Mouse (Mus musculus): ENCODE results near the gene Mcm9.

The Mcm9 gene

GRCm38 (mm10) chr10:53630339-53630738 lies at the start of gene Mcm9:
Mcm9 (minus strand) TSS chr10:53630439.
- POLR2A ChIA-PET: interaction anchor here (0.6 to 4.1 kb wide), 56 partner anchors 9 to 1582 kb away, joined by 3 to 53 read pairs (median 5); partner anchors contain the start of genes Asf1a (in 4 of the 4), Cep85l (in 2 of the 4), Fam184a (in 2 of the 4) and Gopc (in 1 of the 4)
- CTCF ChIA-PET: interaction anchor here in 1 of 4 experiments (0.6 to 1.1 kb wide), 3 partner anchors 11 to 1125 kb away, joined by 3 to 4 read pairs (median 3); no protein-coding TSS in a partner anchor

DNA sequence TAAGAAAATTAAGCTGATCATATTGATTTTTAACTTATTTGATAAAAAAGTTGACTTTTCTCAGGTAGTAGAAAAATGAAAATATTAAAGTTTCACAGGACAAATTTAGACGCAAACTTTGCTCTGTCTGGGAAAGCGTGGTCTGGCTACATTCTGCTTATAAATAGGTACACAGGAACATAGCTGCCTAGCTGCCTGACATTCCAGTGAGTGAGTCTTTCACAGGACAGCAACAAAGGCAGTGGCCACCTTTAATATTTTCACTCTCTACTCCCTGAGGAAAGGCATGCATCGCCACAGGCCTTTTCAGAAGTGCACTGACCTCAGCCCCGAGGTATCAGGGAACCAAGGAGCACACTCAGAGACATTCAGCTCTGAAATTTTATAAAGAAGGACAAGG lies 31.5 kb upstream of the Mcm9 start:
- ChIA-PET CTCF (interaction anchor here in 1 of 4 experiments (0.7 kb wide), 1 partner anchor 12 kb away, joined by 4 read pairs; no protein-coding TSS in a partner anchor), POLR2A (no interaction called here)

DNA sequence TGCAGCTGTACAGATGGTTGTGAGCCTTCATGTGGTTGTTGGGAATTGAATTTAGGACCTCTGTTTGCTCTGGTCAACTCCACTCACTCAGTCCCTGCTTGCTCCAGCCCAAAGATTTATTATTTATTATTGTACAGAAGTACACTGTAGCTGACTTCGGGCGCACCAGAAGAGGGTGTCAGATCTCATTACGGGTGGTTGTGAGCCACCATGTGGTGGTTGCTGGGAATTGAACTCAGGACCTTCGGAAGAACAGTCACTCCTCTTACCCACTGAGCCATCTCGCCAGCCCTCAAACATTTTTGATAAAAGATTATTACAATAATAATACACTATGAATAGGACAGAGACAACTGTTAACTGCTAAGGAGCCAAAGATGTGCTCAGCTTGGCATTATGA lies 24.0 kb upstream of the Mcm9 start:
- ChIA-PET CTCF (interaction anchor here in 1 of 4 experiments (1.3 kb wide), 1 partner anchor 13 kb away, joined by 4 read pairs; no protein-coding TSS in a partner anchor), POLR2A (interaction anchor here in 1 of 4 experiments (1.4 kb wide), 1 partner anchor 25 kb away, joined by 5 read pairs; the partner anchor contains the start of gene Mcm9)

DNA sequence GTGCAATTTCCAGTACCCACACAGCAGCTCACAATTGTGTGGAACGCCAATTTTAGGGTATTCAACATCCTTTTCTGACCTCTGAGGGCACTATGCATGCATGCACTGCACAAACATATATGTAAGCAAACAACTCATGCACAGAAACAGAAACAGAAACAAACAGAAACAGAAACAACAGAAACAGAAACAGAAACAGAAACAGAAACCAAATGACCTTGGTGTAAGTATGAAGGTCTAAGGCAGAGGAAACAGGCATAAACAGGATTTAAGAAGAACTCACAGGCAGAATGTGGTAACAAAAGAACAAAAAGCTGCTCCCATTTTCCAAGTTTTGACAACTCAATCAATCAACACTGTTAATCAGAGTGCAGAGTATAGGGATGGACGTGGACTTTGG lies 20.4 kb upstream of the Mcm9 start:
- CTCF ChIA-PET: no interaction called here
- POLR2A ChIA-PET: interaction anchor here in 2 of 4 experiments (0.7 to 1.3 kb wide), 2 partner anchors 9 to 70 kb away, joined by 3 read pairs; no protein-coding TSS in a partner anchor

GRCm38 (mm10) chr10:53641507-53641906 lies 11.3 kb upstream of the Mcm9 start:
- ChIA-PET CTCF (interaction anchor here in 2 of 4 experiments (0.7 to 1.4 kb wide), 8 partner anchors 11 to 222 kb away, joined by 3 to 5 read pairs (median 3); partner anchors contain the start of gene Mcm9 (in 1 of the 2)), POLR2A (interaction anchor here in 2 of 4 experiments (0.5 to 2.8 kb wide), 2 partner anchors 11 to 12 kb away, joined by 3 to 9 read pairs; partner anchors contain the start of gene Mcm9 (in 2 of the 2))

DNA sequence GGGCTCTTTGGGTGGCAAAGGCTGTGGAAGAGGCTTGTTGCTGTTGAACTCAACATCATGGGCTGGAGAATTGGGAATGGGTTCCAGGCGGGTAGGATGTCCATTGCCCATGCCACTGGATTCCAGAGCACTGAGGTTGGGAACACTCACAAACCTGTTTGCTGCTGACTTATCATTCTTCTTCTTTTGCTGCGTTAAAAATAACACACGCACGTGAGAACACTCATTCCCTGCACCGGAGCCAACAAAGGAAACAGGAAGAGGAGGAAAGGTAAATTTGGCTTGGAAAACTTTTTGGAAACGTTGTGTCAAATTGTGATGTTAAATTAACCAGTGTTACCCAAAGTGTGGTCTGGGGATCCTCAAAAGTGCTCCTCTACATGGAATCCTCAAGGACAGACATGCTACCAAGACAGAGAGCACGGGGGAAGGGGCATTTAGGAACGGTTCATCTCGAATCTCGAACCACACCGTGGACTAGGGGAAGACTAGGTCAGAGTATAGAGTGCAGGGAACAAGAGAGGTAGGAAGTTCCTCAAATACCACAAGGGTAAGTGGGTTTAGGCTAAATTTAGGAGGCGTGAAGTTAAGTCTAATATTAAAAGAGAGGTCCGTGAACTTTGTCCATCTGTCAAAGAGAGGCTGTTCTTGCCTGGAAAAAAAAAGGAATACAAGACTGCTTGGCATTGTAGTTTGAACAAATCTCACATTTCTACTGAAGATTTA lies 5.2 kb upstream of the Mcm9 start:
- POLR2A ChIA-PET: no interaction called here
- CTCF ChIA-PET: no interaction called here

GRCm38 (mm10) chr10:53634160-53634559 lies 3.9 kb upstream of the Mcm9 start:
- ChIA-PET POLR2A (no interaction called here), CTCF (no interaction called here)

DNA sequence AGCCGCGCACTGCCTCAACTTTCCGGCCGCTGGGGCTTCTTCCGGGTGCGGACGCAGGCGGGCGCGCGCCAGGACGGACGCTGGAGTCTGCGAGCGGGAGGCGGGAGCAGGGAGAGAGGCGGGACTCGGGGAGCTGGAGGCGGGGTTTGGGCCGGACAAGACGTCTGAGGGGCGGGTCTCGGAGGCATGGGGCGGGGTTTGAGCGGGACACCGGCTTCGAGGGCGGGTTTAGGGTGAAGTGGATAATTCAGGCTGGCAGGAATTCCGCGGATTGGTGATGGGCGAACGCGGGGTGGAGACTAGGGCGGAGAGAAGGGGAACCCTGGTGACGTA lies 355 bp downstream of the Mcm9 start:
- POLR2A ChIA-PET: interaction anchor here (0.6 to 4.1 kb wide), 59 partner anchors 9 to 1583 kb away, joined by 3 to 53 read pairs (median 5); partner anchors contain the start of genes Asf1a (in 4 of the 4), Cep85l (in 2 of the 4), Fam184a (in 2 of the 4) and Gopc (in 1 of the 4)
- CTCF ChIA-PET: interaction anchor here in 3 of 4 experiments (0.5 to 1.1 kb wide), 6 partner anchors 12 to 1124 kb away, joined by 3 to 4 read pairs (median 3); no protein-coding TSS in a partner anchor

GRCm38 (mm10) chr10:53629247-53629917 lies 857 bp downstream of the Mcm9 start:
- POLR2A ChIA-PET: interaction anchor here (0.6 to 4.1 kb wide), 60 partner anchors 8 to 1583 kb away, joined by 3 to 53 read pairs (median 5); partner anchors contain the start of genes Asf1a (in 4 of the 4), Cep85l (in 3 of the 4), Fam184a (in 2 of the 4) and Gopc (in 1 of the 4)

DNA sequence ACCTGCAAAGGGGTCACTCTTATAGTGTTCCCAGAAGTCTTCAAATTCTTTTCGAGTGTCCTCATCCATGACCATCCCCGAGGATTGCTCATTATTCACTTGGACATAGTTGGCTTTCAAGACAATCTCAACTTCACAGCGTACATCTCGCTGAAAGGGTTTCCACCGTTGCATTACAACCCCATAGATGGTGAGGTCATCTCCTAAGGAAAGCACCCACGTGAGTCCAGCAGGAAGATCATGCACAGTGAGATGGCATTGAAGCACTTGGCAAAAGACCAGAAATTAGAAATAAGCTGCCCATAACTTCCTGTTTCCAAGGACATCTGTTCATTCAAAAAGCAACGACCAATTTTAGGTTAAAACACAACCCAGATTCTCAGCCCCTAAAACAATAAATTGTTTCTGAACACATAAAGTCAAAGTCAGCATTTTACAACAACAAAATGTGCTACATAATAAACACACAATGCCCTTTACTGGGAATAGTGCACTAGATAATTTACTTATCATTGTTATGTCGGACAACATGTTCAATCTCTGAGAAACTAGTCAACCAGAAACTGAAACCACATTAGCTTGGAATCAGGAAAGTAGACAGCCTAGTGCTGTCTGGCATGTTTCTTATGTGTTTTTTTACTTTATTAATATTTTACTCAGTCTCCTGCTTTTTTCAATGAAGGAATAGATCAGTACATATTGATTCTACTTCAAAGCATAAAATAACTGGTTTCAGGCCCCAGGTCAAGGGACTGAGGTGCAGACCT lies 14.2 kb downstream of the Mcm9 start:
- ChIA-PET POLR2A (interaction anchor here (0.8 to 7.0 kb wide), 8 partner anchors 11 to 36 kb away, joined by 3 to 56 read pairs (median 4); partner anchors contain the start of gene Mcm9 (in 3 of the 4)), CTCF (interaction anchor here in 1 of 4 experiments (0.7 kb wide), 1 partner anchor 13 kb away, joined by 3 read pairs; no protein-coding TSS in a partner anchor)

More at GRCm38 (mm10) chr10:53629247-53629917, 857 bp downstream of the Mcm9 start:
- CTCF ChIA-PET: interaction anchor here (0.5 to 1.1 kb wide), 9 partner anchors 12 to 1406 kb away, joined by 3 to 4 read pairs (median 3); no protein-coding TSS in a partner anchor

GRCm38 (mm10) chr10:53613955-53614354 lies 16.3 kb downstream of the Mcm9 start:
- ChIA-PET POLR2A (interaction anchor here in 2 of 4 experiments (1.2 to 7.0 kb wide), 7 partner anchors 10 to 17 kb away, joined by 3 to 56 read pairs (median 5); partner anchors contain the start of genes Asf1a (in 1 of the 2) and Mcm9 (in 1 of the 2)), CTCF (interaction anchor here in 1 of 4 experiments (0.5 kb wide), 1 partner anchor 14 kb away, joined by 6 read pairs; no protein-coding TSS in a partner anchor)

DNA sequence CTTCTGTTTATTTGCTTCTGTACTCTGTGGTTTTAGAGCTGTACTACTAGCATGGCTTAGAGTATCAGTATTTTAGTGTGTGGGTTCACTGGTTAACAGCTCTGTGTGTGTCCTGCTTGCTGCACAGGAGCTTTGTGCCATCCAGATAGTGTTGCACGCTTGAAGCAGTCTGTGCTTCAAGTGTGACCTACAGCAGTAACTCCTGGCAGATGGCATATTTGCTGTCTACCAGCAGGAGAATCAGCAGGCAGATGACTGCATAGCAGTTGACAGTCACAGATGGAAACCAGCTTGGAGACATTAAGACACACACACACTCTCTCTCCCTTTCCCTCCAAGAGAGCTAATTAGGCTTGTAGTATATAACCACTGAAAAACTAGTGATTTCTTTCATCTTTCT lies 18.1 kb downstream of the Mcm9 start:
- POLR2A ChIA-PET: interaction anchor here in 3 of 4 experiments (0.6 to 7.0 kb wide), 8 partner anchors 9 to 82 kb away, joined by 3 to 56 read pairs (median 6); partner anchors contain the start of genes Asf1a (in 2 of the 3) and Mcm9 (in 1 of the 3)
- CTCF ChIA-PET: no interaction called here

DNA sequence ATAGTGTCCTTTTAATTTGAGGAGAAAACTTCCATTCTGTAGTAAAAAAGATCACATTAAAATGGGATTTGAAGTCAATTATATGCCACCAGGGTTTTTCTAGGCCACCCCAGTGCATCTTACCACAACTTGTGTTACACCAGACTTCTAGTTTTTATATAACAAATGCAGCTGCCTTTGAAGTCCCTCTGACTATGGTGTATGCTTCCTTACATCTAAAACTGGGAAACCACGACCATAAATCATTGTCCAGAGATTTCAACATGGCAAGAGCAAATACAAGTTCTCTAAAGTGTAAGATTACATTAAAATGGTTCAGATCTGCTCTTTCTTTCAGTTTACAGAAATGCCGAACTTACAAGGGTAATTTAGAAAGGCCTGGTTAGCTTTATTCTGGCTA lies 22.0 kb downstream of the Mcm9 start:
- CTCF ChIA-PET: no interaction called here
- POLR2A ChIA-PET: interaction anchor here in 3 of 4 experiments (1.0 to 1.4 kb wide), 4 partner anchors 9 to 32 kb away, joined by 3 to 12 read pairs (median 4); partner anchors contain the start of gene Mcm9 (in 1 of the 3)

- POLR2A ChIA-PET: interaction anchor here in 3 of 4 experiments (0.6 to 5.6 kb wide), 6 partner anchors 9 to 25 kb away, joined by 3 to 56 read pairs (median 6); partner anchors contain the start of gene Mcm9 (in 2 of the 3)
- CTCF ChIA-PET: no interaction called here
Measured at GRCm38 (mm10) chr10:53605328-53605727, 24.9 kb downstream of the Mcm9 start.

- ChIA-PET POLR2A (interaction anchor here in 3 of 4 experiments (0.7 to 4.7 kb wide), 16 partner anchors 9 to 73 kb away, joined by 3 to 53 read pairs (median 4); partner anchors contain the start of gene Mcm9 (in 3 of the 3)), CTCF (interaction anchor here in 1 of 4 experiments (0.7 to 0.9 kb wide), 2 partner anchors 12 to 31 kb away, joined by 3 read pairs; partner anchors contain the start of gene Mcm9)
Measured at GRCm38 (mm10) chr10:53598821-53599220, 31.4 kb downstream of the Mcm9 start.

GRCm38 (mm10) chr10:53597121-53597881 lies 32.9 kb downstream of the Mcm9 start:
- ChIA-PET POLR2A (interaction anchor here (0.6 to 4.7 kb wide), 22 partner anchors 9 to 203 kb away, joined by 3 to 53 read pairs (median 3); partner anchors contain the start of genes Mcm9 (in 4 of the 4) and Fam184a (in 2 of the 4)), CTCF (interaction anchor here in 1 of 4 experiments (0.6 to 0.8 kb wide), 2 partner anchors 16 to 1329 kb away, joined by 3 read pairs; no protein-coding TSS in a partner anchor)

Data from embryonic stem cell, embryonic (primary cell).